Mouse (Mus musculus) brain, embryonic 14.5 days (tissue): ENCODE measurements around the gene Rad51b. TPM values are rescaled to one million over a fixed set of nuclear protein-coding genes. Genes with fewer than 3 reads are reported as not detected.

ENCODE experiments used
- DNase-seq: peaks from one replicate; pipeline ENCODE4 v3.0.0-alpha.2; 2011; ENCODE audit warnings: low read depth
- CTCF ChIP-seq: fragments of 200-500 bp; IDR thresholded peaks from 2 replicates; pipeline ENCODE4 v1.5.1; 2012; ENCODE audit warnings: inconsistent platforms, mild to moderate bottlenecking, moderate library complexity, borderline replicate concordance; ENCODE audit not compliant: insufficient read depth, insufficient read length; ENCODE audit errors: extremely low read depth
- POLR2A ChIP-seq: fragments of 200-500 bp; IDR thresholded peaks from 2 replicates; pipeline ENCODE4 v1.6.1; 2012; ENCODE audit warnings: mild to moderate bottlenecking, inconsistent platforms, borderline replicate concordance; ENCODE audit not compliant: poor library complexity, insufficient read depth, insufficient read length, severe bottlenecking; ENCODE audit errors: extremely low read depth
- polyA plus RNA-seq: library from polyadenylated mRNA; depleted of rRNA; stranded (reverse); fragments of >200 nt; gene quantifications from 2 replicates; pipeline ENCODE4 v1.2.3, GENCODE M21; 2012

Rad51b gene
- polyA plus RNA-seq, 1 experiment: 1.1 TPM

DNA sequence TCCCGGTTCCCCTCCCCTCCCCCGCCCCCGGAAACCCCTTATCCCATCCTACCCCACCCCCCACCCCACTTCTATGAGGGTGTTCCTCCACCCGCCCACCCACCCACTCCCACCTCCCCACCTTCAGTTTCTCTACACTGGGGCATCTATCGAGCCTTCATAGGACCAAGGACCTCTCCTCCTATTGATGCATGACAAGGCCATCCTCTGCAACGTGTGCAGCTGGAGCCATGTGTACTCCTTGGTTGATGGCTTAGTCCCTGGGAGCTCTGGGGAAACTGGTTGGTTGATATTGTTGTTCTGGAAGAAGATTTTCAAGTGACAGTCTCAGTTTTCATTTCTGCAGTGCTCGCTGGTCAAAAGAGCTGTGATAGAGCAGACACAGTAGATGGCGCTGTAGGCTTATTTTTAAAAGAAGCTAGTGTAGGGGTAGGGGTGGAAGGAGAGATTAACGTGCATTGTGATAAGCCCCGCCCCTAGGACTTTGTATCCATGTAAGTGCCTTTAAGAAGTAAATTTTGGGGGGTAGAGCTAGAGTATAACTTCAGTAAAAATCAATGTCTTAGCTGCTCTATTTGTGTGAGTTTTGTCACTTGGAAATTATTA, 61.6 kb downstream of the Rad51b start:
- TF ChIP-seq POLR2A (no peak), CTCF (peak; percentile 72; the same call in 1 of the 2 replicates)
- DNase-seq: peak; percentile 93

DNA sequence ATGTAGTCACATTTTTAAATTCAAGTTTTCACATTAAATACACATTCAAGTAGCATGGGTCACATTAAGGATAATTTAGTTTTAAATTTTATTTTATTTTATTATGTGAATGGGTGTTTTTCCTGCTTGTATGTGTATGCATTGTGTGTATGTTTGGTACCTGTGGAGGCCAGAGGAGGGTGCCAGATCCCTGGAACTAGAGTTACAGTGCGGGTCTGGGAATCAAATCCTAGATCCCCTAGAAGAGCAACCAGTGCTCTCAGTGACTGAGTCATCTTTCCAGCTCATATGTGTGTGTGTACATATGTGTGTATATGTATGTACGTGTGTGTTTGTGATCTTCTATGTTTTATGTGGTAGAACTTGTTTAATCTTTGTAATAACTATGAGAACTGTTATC, 62.3 kb downstream of the Rad51b start:
- TF ChIP-seq POLR2A (no peak), CTCF (peak; percentile 31; the same call in 1 of the 2 replicates)
- DNase-seq: peak; percentile 31

DNA sequence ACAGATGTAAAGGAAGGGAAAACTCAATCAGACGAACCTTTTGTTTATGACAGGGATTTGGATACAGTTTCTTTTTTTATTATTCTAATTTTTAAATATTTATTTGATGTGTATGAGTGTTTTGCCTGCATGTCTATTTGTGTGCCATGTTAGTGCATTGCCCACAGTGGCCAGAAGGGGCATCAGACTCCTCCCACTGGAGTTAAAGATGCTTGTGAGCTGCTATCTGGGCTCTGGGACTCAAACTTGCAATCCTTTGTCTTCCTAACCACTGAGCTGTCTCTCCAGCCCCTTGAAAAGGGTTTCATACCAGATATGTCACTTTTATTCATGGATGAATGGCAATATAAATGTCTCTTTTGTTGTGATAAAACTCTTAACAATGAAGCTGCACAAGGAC, 65.1 kb downstream of the Rad51b start:
- DNase-seq: peak; percentile 50

DNA sequence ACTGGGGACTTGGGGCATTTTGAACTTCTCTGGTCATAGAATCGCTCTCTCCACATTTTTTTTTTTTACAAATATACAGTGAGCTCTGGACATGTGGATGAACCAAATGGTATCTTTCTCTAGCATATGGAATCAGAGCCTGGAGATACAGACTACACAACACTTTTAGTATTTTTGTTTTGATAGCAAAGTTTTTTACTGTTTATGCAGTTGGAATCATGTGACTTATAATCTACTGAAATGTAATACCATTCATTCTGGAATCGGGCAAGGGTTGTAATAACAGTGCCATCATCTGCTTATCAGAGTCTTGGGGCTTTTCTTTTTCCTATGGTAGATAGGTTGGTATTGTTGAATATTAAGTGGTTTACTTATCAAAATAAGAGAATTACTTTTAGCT, 67.2 kb downstream of the Rad51b start:
- TF ChIP-seq POLR2A (no peak), CTCF (no peak)
- DNase-seq: no peak

More for the DNA sequence above, 65.1 kb downstream of the Rad51b start:
- TF ChIP-seq CTCF (peak; percentile 47; the same call in 1 of the 2 replicates), POLR2A (no peak)

DNA sequence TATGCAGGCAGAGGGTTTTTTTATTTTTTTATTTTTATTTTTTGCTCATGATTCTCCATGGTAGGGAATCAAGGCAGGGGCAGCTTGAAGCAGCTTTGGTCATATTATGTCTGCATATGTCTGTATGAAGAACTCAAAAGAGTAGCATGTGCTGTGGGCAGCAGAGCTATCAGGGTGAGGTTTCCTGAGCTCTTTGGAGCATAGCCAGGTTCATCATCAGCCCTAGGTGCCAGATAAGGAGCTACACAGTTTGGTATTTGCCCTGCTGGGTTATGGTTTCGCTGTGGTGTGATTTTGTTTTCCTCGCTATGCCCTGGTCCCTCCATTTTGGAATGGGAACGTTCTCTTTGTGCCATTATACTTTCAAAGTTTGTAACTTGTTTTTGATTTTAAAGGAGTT, 71.7 kb downstream of the Rad51b start:
- TF ChIP-seq POLR2A (no peak), CTCF (no peak)
- DNase-seq: no peak

DNA sequence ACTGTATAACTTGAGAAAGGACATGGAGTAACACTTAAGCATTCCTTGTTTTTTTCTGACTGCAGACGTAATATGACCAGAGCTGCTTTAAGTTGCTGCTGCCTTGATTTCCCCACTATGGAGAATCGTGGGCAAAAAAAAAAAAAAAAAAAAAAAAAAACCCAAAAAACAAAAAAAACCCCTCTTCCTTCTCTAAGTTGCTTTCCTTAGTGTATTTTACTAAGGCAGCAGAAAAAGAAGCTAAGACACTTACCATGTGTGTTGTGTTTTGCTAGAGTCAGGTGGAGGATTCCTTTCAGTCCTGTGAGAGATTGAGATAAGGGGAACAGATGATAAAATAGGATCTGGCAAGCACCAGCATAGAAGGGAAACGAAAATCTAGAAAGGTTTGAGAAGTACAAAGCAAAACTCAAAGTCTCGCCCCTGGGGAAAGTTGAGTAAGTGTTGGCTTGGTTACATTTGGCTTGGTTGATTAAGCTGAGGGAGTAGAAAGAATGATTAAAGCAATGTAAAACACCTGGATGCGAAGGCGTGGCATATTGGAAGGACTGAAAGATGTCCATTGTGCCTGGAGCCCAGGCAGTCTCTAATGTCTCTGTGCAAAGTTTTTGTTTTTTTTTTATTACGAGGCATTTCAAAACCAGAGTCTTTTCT, 72.6 kb downstream of the Rad51b start:
- no peak for DNase-seq
- TF ChIP-seq CTCF (no peak), POLR2A (no peak)

DNA sequence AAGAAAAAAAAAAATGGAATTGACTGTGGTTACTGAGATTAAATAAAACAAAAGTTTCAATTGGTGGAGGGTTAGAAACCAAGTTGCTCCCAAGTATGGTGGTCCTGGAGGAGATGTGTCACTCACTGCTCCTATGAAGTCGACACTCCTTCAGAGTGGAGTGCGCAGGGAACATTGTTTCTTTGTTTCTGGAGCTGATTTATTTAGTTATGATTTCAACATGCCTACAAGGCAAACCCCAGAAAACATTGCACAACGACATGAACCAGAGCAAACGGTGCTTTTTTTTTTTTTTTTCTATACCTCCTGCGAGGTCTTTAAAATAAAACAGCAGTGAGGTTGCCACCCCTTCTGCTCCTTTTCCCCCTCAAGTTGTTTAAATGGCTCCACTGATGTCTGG, 75.6 kb downstream of the Rad51b start:
- no peak for DNase-seq
- no peak for TF ChIP-seq POLR2A
- no peak for TF ChIP-seq CTCF

DNA sequence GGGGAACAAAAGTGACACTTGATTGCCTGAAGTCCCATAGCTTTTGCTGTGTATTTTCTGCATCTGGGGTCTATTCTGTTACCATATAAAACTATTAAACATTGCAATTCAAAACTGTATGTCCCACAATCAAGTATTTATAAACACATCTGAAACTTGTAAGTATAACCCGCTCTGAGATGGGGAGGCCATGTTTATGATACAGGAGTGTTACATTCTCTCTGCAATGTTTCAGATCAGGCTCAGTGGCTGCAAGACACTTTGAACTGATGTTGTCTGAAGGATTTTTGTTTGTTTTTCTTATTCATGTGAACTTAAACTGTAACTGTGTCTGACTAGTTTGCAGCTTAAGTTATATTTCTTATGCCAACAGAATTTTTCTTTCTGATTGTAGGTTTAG, 80.3 kb downstream of the Rad51b start:
- DNase-seq: no peak
- TF ChIP-seq CTCF (no peak), POLR2A (no peak)

DNA sequence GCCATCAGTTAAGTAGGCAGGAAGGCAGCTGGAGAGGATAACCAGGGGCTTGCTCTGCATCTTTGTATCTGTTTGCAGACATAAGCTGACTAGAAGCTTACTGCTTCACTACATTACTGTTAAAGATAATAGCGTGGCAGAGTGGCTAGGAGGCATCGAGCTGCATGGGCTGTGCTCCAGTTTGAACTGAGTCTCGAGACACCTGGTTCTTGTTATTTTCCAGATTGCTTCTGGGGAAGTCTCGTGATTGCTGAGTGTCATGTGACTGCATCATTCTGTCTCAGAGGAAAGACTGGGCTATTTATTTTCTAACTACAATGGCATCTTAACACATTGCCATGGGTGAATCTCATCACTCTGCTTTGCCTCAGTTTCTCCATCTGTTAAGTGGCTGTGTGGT, 80.8 kb downstream of the Rad51b start:
- no peak for DNase-seq
- TF ChIP-seq POLR2A (no peak), CTCF (no peak)

DNA sequence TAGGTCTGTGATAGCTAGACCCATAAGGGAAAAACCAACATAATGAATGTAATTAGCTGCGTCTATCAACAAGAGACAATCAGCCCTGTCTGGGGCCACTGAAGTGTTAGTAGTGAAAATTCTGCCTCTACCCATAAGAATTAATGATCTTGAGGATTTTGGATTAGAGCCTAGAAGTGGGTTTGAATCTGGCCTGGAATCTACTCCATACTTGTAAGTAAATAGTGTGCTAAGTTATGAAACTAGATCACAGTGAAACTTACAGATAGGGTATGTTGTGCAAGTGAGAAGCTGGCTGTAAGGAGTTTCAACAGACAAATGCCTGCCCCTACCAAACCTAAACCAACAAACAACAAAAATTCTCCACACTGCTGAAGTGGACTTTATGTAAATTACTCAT, 83.1 kb downstream of the Rad51b start:
- DNase-seq: peak; percentile 69
- TF ChIP-seq CTCF: no peak
- no peak for TF ChIP-seq POLR2A

DNA sequence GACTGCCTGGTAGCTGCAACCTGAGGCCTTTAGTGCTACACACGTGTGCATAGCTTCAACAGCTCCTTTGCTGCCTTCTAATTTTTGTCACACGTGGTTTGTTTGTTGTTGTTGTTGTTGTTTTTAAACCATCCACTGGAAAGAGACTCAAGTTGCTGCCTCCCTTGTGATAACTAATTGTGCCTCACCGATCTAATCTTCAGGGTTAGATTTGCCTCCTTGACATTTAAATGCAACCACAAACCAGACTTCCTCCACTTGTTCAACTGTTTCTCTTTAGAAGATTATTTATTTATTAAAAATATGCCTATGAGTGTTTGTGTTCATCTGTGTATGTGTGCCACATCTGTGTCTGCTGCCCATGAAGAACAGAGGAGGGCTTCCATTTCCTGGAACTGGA, 84.4 kb downstream of the Rad51b start:
- TF ChIP-seq CTCF (no peak), POLR2A (no peak)
- no peak for DNase-seq

DNA sequence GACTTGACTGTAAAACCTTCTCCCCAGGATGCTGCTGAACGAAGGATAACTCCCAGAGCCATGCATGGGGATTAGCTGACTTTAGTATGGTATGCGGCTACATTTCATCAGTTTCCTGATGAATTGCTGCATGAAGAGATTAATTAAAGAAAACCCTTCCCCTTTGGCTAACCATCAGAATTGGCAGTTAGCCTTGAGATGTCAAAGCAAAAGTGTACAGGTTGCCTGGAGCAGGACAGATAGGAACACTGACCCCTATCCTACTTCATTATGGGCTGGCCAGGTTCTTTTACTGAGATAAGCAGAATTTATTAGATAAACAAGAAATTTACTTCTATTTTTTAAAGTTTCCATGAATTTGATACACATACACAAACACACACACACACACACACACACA, 85.3 kb downstream of the Rad51b start:
- TF ChIP-seq POLR2A: no peak
- TF ChIP-seq CTCF: no peak
- DNase-seq: peak; percentile 38

DNA sequence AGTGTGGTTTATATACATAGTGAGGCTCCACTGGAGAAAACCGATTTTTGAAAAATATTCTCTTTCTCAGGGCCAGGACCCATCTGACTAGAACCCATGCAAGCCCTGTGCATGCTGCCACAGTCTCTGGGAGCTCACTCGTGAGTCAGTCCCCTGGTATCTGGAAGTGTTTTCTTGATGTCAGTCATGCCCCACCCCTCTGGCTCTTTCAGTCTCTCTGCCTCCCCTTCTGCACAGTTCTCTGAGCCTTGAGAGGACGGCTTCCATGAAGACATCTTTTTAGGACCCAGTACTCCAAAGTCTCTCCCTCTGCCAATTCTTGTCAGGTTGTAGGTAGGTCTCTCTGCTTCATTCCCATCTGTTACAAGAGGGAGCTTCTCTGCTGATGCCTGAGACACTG, 86.5 kb downstream of the Rad51b start:
- TF ChIP-seq CTCF: no peak
- no peak for TF ChIP-seq POLR2A
- DNase-seq: no peak

DNA sequence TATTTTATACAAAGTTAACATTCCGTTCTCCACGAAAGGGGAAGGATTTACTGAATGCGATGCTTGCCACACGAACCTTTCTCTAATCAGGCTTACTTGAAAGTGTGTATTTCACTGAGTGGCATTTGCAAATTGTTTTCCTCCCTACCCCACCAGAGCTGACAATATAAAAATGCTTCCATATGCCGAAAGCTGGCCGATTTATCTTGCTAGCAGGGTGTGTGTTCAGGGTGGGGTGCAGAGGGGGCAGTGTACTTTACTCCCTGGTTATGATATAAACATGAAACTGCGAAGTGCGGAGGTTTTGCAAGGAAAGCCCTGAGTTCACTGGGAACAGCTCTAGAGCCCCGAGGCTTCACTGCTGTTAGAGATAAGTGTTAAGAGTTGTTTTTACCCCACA, 87.7 kb downstream of the Rad51b start:
- TF ChIP-seq CTCF: no peak
- TF ChIP-seq POLR2A: no peak
- DNase-seq: no peak

DNA sequence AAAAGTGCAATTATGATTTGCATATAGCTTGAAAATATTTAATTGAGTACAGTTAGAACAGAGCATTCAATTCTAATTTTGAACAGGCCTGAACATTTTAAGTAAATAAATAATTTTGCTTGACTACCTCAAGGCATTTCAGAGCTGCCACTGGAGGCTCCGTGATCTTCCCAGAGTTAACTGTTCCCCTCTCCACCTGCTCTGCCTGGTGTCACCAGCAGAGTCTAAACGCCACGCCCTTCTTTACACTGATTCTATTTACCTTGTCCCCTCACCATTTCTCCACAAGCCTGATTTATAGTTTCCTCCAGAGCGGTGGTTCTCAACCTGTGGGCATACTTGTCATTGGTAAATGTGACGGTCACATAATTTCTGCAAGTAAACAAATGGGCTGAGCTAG, 88.1 kb downstream of the Rad51b start:
- no peak for DNase-seq
- TF ChIP-seq CTCF: no peak
- TF ChIP-seq POLR2A: no peak

DNA sequence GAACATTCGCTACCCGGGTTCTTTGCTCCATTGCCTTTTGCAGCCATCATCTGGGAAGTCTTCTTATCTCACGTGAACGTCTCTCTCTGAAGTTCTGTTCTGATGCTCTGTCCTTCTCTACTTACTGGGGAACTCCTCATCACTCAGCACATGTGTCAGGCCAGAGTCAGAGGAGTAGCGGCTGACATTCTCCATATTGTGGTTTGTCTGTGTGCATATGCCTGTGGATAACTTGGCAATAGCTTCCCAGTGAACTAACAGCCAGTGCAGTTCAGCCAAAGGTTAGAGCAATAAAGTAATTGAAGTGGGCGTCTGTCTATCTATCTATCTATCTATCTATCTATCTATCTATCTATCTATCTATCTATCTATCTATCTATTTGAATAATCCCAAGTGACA, 90.8 kb downstream of the Rad51b start:
- TF ChIP-seq POLR2A (no peak), CTCF (no peak)
- DNase-seq: no peak
